Mouse (Mus musculus): ENCODE results near the gene Ifitm10.

Ifitm10 gene

DNA sequence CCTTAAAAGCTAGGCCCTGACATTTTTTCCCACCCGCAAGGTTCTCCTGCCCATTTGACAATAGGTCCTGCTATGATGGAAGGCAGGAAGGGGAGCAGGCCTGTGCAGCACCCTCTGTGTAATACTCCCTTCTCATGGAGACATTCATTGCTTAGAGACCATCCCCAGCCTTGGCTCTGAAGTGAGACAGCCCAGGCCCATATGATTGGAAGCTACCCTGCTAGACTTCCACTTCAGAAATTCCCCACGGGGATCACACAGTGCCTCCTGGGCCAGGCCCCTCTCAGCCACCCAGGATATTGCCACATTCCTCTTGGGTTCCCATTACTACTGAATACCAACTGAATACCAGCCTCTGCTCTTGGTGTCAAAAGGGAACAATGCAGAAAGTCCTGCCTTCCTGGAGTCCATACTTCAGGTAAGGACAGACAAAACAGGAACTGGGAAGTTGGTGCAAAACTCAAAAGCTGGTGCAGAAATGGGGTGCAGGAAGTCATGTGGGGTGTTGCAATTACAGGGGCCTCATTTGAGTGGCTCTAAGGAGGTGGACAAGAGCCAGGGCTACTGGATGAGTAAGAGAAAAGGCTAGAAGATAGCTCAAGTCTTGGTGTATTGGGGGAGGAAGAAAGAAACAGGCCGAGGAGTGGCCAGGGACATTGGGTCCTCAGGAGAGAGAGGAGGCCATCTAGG, 16.6 kb upstream of the Ifitm10 start:
- in situ Hi-C loops (cut with MboI) = no loop called here

DNA sequence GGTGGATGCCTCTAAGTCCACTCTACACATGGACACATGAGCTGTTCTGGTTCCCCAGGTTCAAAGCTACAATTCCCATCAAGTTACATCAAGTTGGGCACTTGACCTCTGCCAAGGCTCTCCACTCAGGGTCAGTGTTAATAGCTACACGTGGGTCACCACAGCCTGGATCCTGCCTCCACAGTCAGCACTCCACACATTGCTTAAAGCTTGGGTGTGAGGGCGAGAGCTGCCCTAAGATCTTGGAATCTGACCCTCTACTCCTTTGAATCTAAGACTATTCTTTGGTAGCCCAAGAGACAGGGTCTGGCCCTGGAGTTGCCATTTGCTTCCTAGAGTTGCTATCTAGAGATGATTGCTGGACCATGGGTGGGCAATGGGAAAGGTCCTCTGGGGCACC, 15.2 kb upstream of the Ifitm10 start:
- in situ Hi-C loops (cut with MboI) = no loop called here

- in situ Hi-C loops (cut with MboI) = no loop called here
Observed at GRCm38 (mm10) chr7:142388198-142388597, 14.6 kb upstream of the Ifitm10 start.

DNA sequence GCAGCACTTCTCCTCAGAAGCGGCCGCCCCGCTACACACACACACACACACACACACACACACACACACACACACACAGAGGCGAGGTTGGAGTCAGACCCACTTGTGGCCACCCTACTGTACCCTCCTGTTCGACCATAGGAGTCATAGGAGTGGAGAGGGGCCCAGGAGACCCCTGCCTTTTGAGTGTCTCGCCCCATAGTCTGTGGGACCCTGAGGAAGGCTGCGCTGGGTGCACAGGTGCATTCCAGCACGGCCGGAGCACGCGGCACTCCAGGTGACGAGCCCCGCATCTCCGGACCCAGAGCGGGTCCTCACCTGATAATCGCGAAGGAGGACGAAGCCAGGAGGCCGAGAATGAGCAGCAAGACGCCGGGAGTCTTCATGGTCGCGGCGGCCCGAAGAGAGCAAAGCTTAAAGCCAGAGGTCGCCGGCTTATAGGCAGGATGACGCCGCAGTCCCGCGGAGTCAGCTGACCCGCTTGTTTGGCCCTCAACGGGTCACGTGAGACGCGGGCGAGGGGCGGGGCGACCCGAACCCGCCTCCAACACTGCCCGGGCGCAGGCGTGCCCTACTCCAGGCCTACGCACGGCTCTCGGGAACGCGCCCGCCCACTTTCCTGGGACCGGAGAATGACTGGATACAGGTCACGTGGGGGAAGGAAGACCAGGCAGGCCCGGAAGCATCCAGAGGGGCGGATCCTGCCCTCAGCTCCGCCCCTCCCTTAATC, 14.0 kb upstream of the Ifitm10 start, which contains the start of gene Ctsd:
Gene Ctsd (minus strand): TSS at position 620 of the 730 bp plus-strand sequence.
- in situ Hi-C loops (cut with MboI) = no loop called here

- in situ Hi-C loops (cut with MboI) = no loop called here
Observed at GRCm38 (mm10) chr7:142386621-142387201, 13.2 kb upstream of the Ifitm10 start.

GRCm38 (mm10) chr7:142385742-142386403, 12.3 kb upstream of the Ifitm10 start:
- in situ Hi-C loops (cut with MboI) = no loop called here

DNA sequence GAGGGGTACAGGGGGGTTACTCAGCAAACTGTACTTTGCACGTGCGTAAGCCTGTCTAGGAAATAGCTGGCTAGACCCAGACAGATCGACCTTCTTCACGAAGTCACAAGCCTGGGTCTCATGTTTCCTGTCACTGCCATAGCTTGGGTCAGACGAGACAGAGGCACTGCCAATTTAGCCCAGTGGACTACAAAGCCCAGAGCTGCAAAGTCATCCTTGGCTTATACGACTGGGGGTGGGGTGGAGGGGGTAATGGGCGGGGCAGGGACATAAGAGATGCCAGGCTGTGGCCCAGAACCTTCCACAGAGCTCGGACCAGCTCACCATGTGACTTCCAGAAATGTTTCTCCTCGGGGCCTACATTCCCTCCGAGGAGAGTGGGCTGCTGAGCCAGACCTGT, 10.8 kb upstream of the Ifitm10 start:
- in situ Hi-C loops (cut with MboI) = no loop called here

DNA sequence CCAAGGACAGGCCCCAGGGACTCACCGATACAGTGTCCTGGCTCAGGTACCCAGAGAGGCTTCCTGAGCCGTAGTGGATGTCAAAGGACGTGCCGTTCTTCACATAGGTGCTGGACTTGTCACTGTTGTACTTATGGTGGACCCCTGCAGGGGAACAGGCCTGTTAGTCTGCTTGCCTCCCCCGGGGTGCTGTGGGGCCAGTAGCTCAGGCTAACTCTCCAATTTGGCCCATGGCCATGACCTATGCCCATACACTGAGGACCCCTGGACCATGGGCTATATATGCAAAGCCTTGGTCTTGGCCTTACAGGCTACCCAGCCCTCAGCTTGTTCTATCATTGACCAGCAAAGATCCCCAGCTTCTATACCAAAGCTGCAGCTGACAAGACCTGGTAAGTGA, 9.0 kb upstream of the Ifitm10 start, which contains the start of gene Gm49369:
Gene Gm49369 (minus strand): TSS at position 101 of the 400 bp plus-strand sequence.
- in situ Hi-C loops (cut with MboI) = no loop called here

- in situ Hi-C loops (cut with MboI) = no loop called here
Observed at GRCm38 (mm10) chr7:142381175-142381574, 7.6 kb upstream of the Ifitm10 start.

- in situ Hi-C loops (cut with MboI) = no loop called here
Observed at GRCm38 (mm10) chr7:142379186-142379585, 5.6 kb upstream of the Ifitm10 start.

GRCm38 (mm10) chr7:142377233-142377925, 3.8 kb upstream of the Ifitm10 start:
- in situ Hi-C loops (cut with MboI) = no loop called here

- in situ Hi-C loops (cut with MboI) = no loop called here
Observed at GRCm38 (mm10) chr7:142376096-142376495, 2.5 kb upstream of the Ifitm10 start.

DNA sequence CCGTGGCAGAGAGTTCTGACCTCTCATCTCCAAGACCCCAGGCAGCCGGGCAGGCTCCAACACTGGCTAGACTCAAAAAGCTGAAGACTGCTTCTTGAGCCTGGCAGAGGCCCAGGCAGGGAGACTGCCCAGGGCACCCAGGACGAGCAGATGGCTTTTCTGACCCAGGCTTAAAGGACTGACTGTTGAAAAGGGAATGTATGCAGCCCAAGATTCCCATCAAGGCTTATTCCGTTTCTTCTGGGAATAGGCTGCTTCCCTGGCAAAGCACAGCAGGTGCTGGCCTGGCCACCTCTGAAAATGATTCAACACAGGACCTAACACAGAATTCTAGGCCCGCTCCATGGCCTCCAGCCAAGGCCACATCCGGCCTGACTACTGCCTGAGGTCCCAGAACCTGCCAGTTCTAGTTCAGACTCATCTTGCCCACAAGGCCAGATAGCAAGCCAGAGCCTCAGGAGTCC, 1.7 kb upstream of the Ifitm10 start:
- in situ Hi-C loops (cut with MboI) = no loop called here

DNA sequence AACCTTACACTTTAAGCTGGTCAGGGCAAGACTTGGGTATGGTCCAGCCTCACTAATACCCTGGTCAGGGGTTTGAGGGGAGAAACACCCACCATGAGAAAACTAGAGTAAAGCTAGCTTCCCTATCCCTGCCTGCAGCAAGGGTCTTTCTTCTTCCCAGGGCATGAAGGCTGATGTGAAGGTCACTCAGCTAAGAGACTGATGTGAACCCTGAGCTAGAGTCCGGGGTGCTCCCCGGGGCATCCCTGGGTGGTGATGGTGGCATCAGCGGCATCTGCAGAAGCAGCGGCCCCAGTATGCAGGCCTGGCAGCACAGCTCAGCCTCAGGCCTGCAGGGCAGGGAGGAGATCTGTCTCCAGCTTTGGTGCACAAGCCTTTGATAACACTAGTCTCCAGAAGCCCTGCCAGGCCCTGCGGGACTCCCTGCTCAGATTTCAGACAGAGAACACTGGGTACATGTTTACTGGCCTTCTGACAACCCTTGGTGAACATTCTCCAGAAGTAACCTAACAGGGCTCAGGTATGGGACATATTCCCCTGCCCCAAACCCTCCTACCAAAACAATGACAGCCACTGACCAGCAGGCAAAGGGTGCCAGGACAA, 961 bp upstream of the Ifitm10 start:
- in situ Hi-C loops (cut with MboI) = no loop called here

DNA sequence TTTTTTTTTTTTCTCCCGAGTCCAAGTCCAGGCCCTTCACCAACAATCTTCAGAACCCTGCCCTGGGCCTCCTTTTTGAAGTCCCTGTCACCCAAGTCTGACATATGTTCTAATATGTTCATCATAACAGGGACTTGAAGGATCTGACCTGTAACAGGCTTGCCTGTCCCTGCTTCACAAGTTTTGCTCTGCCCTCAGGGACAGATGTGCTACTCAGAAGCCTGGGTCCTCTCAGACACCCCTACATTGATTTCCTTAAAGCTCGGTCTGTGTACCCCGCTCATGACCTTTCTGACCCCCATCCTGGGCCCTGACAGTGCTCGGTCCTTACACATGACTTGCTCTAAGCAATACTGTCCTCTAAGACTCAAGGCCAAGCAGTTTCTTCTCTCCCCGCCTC, 514 bp downstream of the Ifitm10 start:
- in situ Hi-C loops (cut with MboI) = no loop called here

DNA sequence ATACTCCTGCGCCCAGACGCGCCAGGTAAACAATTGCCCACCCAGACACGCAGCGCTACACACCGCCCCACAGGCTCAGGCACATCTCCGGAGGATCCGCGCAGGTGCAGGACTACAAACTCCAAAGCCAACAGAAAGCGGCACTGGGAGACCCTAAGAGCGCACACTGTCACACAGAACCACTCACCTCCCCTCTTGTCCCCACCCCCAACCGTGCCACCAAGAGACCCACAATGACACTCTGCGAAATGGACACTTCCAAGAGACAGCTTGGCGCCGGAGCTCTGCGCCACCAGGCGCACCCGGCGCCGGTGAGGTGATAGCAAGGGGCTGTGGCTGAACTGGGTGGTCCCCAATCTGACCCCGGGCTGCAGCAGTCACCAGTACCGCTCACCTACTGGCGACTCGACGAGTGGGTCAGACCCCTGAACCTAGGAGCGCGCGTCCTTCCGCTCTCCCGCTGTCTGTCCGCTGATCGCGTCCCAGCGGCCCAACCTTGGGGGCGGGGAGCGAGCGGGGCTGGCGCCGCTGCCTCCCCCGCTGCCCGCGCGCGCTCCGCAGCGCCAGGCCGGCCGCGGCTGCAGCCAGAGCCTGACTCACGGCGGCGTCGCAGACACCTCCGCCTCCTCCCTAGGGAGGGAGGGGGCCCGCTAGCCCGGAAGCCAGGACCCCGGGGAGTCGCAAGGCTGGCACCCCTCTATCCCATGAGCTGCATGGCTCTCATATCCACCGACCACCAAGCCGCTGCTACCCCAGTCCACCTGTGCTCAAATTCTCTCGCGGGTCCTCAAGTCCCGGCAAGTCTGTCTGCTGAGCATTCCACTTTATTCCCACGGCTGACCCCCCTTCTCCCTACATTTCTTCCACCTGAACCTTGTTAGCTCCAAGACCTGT, 1.5 kb downstream of the Ifitm10 start:
- in situ Hi-C loops (cut with MboI) = no loop called here

GRCm38 (mm10) chr7:142371398-142371767, 2.2 kb downstream of the Ifitm10 start:
- in situ Hi-C loops (cut with MboI) = no loop called here

DNA sequence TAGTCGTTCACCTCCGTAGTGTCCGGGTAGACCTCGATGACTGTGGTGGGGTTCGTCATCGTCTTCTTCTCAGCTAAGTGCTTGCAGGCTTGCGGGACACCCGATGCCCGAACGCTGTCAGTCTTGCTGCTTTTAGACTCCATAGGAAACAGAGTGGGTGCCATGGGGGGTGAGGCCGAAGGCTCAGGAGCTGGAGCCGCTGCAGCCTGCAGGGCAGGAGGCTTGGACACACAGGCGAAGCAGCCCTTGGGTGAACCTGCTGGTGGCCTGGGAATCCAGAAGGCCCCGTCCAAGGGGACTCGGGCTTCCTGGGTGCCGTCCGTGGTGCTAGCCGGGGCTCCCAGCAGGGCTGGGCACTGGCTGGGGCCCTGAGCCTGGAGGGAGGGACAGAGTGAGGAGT, 2.6 kb downstream of the Ifitm10 start:
- in situ Hi-C loops (cut with MboI) = no loop called here

- in situ Hi-C loops (cut with MboI) = no loop called here
Observed at GRCm38 (mm10) chr7:142369820-142370219, 3.7 kb downstream of the Ifitm10 start.

- in situ Hi-C loops (cut with MboI) = no loop called here
Observed at GRCm38 (mm10) chr7:142368856-142369255, 4.7 kb downstream of the Ifitm10 start.
